Mouse (Mus musculus) T-cell, adult 2 months (primary cell): ENCODE data around the gene Fam219a.
A peak's percentile ranks its signal among the peaks of the same experiment; 100 is the strongest.

Source experiments
- DNase-seq: peaks from one replicate; pipeline ENCODE4 v3.0.0; 2022; ENCODE audit warnings: low spot score

The Fam219a gene

DNA sequence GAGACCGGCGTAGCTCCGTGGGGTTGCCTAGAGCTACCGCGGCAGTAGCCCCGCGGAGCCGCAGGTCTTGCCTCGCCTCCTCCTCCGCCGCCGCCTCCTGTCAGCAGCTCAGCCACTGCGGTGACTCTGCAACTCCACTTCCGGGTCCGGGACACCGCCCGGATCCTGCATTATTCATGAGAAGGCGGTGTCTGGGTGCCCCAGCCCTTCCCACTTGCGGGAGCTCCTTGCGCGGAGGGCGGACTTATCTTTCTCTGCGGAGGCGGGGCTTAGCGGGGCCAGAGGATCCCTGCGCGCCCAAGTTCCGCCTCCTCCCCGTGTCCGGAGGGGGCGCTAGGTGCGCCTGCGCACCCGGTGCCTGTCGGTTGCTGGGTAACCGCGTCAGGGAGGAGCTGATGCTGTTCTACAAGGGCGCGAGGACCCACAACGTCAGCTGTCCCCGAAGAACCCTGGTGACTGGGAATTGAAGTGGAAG, at the start of gene Fam219a, which contains the start of gene Dnaic1:
Gene Fam219a (minus strand): TSS at position 128 of the 475 bp plus-strand sequence.
Gene Dnaic1 (plus strand): TSS at position 365 of the 475 bp plus-strand sequence.
- peak; percentile 99 for DNase-seq

DNA sequence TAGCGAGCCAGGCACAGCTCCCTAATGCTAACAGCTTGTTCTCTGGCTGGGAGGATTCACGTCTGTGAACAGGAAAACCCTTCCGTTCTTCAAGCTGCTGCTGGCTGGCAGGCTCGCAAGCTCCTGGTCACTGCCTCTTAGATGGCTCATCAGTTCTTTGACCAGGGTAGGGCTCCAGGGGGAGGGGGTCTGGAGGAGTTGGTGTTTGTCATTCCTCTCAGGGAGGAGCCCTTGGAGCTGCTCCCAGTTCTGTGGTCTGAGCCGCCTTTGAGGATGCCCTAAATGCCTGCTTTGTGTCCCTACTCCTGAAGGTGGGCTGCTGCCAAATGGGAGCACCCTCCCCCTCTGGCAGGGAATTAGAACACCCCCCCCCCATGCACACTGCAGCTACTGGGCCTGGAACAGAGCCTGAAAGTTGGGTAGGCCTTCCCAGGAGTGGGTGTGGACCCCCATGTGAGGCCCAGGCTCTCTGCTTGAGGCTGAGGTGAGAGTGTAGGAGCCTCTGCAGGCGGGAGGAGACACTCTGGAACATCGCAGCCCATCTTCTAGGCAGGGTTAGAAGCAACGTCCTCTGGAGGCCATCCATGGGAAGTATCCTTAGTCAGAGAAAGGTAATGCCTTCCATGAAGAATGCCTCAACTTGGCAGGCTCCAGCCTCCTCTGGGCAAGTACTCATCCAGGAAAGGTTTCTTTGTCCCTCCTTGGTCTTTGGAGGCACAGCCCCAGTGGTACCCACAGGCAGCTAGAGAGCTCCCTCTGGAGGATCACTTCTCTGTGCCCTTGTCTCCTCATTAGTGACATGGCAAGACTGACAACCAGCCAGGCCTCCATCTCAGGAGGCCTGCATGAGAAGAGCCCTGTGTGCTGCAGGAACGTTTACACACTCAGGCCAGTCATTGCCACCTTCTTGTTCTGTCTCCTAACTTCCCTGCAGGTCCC, 46.6 kb upstream of the Fam219a start:
- DNase-seq, result no peak

DNA sequence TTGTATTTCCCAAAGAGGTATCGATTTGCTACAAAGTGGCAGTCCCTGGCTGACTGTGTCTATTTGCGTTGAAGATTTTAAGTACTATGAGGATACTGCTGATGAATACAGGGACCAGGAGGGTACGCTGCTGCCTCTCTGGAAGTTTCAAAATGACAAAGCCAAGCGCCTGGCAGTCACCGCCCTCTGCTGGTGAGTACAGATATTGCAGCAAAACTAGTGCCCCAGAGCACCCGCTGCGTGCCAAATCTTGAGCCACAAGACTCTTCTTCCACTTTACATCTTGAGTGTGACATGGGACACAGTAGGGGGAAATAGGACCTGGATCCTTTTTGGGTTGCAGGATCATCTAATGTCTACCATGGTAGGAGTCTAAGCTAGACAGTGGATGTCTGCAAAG, 44.8 kb upstream of the Fam219a start:
- DNase-seq, result peak; percentile 53

DNA sequence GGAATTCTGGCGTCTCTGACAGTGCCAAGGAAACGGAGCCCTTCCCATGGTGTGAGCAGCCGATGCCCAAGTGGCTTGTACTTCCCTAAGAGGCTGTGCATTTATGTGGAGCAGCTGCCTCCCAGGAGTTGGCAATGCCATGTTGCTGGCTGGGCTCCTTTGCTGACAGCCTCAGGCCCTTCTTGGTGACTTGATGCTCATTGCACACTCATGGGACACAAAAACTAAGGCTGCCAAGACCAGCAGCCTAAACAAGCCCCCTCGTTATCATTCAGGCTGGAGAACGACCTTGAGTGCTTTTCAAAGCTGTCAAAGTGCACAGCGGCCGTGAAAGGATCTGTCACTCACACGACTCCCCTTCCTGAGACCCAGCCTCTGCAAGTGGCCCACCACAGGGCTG, 42.8 kb upstream of the Fam219a start:
- no peak for DNase-seq

DNA sequence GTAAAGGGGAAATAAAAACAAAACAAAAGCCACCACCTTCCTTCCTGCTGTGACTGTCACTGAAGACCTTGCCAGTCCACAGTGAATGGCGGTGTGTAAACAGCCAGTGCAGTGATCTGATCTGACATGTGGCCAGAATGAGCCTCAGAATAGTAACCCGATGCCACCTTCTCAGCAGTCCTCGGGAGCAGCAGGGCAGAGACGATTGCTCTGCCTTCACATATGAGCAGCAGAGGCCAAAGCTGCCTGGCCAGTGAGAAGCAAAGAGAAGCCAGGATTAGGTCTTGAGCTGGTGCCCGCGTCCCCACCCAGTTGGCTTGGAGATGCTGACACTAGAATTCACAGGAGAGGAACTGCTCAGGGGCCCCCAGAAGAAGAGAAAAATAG, 41.2 kb upstream of the Fam219a start:
- no peak for DNase-seq

DNA sequence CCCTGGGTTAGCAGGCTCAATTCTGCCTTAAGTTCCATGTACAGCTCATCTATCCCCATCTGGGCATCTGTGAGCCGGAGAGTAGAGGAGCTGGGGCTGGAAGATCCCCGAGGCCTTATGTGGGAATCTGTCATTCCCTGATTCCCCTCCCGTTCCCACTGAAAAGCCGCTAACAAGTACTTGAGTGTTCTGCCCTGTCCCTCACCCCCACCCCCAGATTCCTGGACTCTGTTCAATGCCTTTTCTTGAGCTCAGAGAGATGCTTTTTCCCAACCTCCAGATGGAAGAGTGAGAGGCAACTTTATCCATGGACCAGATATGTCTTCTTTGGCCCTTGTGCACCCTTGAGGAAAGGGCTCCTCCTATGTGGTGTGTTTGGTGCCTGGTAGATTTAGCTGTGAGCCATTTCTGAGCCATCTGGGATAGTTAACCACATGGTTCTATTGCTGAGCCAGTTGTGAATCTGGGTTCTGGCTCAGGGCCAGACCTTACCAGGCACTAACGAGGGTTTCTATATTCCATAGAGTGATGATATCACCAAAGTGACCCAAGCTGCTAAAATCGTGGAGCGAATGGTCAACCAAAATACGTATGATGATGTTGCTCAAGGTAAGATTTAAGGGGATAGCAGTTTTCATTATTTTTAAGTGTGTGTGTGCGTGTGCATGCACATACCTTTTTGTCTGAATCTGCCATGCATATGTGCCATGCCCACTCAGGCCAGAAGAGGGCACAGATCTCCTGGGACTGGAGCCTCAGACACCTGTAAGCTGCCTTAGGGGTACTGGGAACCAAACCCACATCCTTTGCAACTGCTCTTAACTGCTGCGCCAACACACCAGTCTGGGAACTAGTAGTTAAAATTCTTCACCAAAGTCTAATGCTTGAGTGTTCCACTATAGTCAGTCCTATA, 40.6 kb upstream of the Fam219a start:
- no peak for DNase-seq

DNA sequence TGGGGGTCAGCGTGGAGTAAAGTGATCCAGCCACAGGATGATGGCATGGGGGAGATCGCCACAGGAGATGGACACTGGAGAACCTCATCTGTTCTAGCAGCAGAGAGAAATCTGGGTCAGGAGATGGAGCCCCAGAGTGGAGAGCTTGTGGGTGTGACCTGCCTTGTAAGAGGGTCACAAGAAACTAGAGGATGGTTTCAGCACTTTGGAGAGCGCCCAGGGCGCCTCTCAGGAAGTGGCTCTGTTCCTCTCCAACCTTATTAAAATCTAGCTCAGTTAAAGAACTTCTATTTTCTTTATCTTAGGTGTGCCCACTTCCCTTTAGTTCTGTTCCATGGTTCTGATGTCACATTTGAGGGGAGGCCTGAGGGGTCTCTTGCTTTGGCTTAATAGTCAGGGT, 37.4 kb upstream of the Fam219a start:
- DNase-seq, result no peak

DNA sequence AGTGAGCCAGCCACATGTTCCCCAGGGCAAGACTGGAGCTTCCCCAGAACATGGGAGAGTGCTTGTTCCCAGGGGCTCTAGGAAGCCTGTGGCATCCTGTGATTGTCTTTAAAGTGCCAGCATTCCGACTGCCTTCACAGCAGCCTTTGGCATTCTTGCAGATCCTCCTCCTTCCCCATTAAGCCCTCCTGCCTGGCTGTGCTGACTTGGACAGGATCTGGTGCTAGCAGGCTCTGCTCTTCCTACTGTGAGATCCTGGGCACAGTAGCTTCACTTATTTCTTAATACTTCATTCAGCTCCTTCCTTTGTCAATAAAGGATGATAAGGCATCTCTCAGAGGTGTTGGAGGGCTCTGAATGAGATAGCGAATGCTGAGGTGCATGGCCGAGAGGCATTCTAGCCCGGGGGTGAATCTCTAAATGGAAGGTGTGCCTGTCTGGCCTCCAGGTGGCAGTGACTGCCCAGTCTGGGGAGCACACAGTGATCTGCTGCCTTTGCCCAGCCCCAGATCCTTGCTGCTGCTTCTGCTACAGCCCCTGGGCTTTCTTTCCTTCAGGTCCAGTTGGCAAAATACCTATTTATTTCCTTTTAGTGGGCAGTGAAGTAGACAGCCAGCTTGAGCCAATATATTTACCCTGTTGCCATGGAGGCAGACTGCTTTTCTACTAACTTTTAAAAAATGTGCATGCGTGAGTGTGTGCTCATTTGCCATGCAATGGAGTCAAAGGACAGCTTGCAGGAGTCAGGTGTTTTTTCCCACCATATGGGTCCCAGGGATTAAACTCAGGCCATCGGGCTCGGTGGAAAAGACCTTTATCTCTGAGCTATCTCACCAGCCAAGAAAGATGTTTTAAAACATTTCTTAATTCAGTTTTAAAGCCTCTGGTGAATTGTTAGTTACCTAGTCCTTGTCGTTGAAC, 35.4 kb upstream of the Fam219a start:
- DNase-seq, result no peak

DNA sequence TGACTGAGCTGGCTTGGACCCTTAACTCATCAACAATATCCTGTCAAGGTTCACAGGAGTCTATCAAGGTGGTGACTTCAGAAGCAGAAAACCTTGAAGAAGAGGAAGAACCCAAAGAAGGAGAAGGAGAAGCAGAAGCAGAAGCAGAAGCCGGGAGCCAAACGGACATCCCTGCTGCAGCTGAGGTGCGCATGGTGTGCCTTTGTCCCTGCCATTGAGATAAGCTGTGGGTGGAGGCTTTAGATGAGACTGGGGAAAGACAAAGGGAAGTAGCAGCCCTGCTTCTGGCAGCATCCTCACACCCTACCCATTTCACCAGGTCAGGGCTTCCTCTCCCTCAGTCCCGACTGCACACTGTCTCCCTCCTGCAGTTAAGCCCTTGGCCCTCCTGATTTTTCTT, 33.5 kb upstream of the Fam219a start:
- no peak for DNase-seq

DNA sequence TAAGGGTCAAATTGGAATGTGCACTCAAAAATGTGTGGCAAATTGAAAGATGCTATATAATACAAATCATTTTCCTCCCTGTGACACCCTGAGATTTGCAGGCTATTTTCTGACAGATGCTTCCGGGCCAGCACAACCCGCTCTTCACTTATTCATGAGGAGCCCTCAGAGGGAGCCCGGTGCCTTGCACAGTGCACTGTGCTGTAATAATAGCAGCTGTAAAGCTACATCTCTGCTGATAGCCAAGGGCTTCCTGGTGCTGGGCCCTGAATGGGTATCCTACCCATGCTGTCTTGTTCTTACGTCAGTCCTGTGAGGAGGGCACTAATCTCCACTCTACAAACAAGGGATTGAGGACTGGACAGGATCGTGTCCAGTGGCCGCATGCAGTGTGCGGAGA, 14.0 kb upstream of the Fam219a start:
- DNase-seq, result no peak

DNA sequence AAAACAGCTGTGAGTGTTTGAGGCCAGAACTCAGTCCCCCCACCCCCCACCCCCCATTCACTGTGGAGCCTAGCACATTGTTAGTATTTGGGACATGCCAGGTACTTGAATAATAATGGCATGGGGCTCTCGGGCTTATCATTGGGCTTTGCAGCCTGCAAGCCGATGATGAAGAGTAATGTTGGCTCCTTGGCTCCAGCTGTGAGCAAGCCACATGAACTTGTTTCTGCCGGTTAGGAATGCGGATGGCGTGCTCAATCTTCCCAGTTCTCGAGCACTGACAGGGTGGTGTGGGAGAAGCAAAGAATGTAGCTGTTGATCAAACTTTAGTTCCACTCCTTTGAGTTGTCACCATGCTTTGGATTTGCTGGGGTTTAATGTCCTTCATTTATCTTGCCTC, 6.6 kb upstream of the Fam219a start:
- DNase-seq, result no peak

DNA sequence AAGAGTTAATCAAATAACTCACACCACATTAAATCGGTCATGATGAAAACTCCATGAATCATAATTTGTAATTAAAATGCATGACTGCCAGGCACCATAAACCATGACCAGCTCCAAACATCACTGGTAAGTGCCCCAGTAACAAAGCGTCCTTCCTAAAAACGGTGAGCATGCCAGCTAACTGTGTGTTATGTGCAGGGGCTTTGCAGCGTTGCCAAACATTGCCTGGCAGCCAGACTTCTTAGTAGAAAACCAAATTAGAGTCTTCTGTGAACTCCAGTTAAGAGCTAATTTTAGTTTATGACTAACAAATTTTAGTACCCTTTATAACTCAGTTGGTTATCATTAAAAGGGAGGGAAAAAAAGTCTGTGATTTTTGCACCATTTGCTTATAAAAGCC, 4.2 kb upstream of the Fam219a start:
- DNase-seq, result no peak

DNA sequence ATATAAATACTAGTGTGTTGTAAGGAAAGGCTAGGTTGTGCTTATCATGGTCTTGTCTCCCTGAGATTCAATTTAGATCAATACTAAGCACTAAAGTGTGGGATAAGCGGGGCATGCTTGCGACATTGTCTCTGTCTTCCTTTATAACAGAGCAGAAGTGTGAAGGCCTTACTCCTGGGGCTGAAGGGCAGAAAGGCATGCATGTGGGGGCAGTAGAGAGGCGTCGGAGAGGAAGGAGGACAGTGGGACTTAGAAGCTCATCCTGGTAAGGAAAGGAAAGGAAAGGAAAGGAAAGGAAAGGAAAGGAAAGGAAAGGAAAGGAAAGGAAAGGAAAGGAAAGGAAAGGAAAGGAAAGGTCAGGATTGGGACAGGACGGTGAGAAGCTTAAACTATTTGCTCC, 2.2 kb upstream of the Fam219a start:
- no peak for DNase-seq

DNA sequence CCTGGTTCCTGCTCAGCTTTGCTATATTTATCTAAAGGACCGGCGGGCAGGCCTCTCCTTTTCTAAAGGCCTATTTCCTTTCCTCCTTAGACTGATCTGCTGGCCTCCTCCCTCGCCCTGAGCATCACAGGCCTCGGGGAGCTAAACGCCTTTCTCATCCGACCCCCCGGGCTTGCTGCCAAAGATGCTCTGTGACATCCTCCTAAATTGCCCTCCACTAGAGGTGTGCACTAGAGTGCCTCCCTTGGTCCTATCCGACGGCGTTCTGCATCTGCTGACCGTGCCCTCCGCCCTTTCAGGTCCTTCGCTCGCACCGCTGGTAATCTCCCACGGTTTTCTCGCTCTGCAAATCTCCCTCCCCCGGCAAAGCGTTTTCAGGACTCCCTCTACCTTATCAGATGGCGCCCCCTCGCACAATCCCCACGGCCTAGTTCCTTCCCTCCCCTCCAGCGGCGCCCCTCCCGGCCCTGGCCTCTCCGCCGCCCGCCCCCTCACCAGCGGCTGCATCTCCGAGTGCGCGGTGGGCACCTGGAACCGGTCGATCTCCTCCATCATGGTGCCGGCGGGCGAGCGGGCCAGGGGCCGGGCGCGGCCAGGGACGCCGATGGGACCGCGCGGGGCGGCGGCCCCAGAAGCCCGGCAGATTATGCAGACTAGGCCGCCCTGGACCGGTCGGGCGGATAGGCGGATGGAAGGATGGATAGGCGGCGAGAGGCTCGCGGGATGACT, 492 bp downstream of the Fam219a start:
- peak; percentile 30 for DNase-seq

DNA sequence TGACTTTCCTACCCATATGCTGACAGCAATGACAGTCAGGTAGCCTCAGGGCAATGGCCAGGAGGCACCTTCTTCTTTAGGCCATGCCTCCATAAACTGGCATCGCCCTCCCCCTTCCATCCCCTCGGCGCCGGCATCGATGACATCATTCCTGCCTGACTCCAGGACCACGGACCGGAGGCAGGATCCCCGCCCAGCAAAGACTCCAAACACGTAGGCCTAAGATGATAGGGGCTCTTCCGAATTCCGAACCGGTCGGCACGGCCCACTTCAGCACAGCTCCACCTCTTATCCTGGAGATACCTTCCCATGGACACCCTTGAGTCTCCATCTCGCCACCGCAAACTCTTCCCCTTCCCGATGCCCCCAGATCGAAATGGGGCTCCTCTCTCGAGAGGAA, 1.1 kb downstream of the Fam219a start:
- DNase-seq, result no peak

DNA sequence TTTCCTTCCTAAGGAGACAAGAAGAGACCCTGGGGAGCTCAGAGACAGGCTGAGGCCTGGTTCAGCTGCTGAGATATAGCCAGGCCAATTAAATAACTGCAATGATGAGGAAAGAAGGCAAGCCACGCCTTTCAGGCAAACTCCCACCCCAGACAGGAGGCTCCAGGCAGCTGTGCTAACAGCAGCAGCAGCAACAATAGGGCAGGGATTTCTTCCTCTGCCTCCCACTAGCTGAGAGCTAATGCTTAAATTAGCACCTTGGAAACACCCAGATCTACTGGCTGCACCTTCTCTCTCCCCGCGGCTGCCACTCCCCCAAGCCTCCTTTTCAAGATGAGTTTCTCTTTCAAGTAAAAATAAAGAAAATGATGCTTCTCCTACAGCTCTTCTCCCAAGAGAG, 3.2 kb downstream of the Fam219a start:
- no peak for DNase-seq

DNA sequence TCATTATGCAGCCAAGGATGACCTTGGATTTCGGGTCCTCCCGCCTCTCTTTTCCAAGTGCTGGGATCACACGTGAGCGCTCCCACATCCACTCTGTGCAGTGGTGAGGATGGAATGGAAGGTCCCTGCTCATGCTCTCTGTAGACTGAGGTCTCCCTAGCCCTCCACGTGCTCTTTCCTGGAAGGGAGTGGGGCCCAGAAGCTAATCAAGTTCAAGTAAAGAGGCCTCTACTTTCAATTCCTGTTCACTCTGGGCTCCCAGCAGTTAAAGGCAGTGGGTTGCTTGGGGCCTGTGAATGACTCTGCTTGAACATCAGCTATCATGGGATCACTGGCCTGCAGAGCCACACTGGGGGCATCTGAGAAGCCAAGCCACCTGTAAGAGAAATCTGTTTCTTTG, 6.0 kb downstream of the Fam219a start:
- DNase-seq, result no peak

DNA sequence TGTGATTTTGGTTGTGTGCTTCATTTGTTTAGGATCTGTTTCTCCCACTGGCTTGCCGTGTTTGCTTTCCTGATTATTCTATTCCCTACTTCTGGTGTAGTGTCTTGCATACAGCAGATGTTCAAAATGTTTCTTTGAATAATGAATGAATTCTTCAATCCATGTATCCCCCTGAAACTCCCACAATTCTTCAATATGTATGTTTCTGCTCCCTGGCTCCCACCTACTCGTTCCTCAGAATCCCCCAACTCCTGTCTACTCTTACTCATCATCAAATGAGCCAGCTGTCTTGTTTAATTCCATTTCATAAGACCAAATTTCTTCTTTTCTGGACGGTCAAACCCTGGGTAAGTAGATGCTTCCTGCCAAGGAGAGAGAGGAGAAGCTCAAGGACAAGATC, 12.2 kb downstream of the Fam219a start:
- no peak for DNase-seq

DNA sequence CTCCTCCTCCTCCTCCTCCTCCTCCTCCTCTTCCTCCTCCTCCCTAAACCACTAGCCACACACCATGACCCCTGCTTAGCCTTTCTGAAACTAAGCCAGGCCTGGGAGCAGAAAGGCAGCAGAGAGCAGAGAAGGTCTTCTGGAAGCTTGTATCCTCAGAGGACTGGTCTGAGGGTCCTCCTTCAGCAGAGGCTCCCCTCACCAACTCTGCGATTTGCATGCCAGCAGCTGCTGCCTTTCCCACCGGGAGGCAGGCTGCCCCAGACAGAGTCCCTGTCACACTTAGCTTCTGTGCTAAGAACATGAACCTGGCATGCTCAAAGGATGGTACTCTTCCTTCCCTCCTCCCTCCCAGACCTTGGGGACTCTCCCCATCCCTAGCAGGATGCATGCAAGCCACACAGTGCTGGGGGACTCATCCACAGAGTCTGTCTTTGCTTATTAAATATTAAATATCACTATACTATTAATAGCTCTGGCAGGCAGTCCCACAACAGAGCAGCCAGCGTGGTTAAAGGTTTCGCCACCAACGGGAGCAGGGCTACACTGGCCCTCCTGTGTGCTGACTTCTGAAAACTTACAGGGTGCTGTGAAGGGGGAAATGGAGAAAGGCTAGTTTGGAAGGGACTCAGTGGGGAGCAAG, 12.9 kb downstream of the Fam219a start:
- no peak for DNase-seq

DNA sequence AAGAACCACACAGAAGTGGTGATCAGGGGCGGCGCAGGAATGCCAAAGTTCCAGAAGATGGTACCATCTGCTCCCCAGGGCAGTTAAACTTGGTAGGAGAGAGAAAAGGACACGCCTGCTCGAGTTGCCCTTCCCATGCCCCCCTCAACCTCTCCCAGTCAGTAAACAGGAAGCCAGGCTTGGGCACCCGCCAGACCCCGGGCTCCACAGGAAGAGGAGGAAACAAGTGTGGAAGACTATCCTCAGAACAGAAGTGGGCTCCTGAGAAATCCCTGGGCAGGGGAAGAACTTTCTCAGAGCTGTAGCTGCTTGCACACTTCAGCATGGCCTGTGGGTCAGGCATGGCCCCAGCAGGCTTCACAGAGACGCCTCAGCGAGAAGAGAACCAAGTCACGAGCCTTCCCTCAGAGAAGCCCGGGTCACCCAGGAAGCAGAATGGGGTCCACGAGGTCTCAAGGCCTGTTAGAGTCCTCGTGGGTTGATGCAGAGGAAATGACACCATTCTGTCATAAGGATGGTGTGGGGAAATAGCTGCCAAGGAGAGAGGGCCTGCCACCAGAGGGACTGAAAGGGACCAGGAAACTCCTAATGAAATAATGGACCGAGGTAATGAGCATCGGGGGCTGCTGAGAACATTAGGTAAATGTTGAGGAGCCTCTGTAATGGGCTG, 14.2 kb downstream of the Fam219a start:
- no peak for DNase-seq
